Mouse (Mus musculus): ENCODE measurements at regions not wholly inside any gene's neighbourhood (a gene's known extent, or its start where the extent isn't known, plus 50 kb on each side); places are given as distances from the start of the nearest gene placed in this dataset.
"Not testable (repeated sequence)": the region's sequence is repeated elsewhere in the genome, so short reads cannot be mapped to it uniquely, and the experiment has no call there.

- DNase-seq (ENCODE audit: low spot score): no peak
Observed at GRCm38 (mm10) chr8:114018364-114018763, 115.0 kb upstream of the Nudt7 start.

GRCm38 (mm10) chr8:114030141-114030540 lies 103.2 kb upstream of the Nudt7 start:
- DNase-seq (ENCODE audit: low spot score); intact Hi-C loops (cut with DNase I): not testable (repeated sequence)

More at GRCm38 (mm10) chr8:114018364-114018763, 115.0 kb upstream of the Nudt7 start:
- intact Hi-C loops (cut with DNase I): no loop called here

DNA sequence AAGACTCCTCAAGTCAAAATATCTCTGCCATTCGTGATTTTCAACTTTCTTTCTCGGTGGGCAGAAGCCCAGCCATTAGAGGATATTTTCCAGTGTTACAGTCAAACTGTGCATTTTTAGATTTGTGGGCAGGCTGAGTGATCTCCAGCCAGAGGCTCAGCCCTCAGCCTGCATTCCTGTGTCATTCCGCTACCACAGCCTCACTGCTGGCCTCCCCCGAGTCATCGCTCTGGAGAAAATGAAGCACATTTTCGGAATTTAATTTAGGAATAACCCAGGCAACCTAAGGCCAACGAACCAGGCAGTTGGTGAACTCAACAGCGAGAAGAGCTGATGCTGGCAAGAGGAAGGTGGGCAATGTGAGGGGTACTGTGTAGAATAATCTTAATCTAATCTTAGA lies 80.9 kb upstream of the Nudt7 start:
- intact Hi-C loops (cut with DNase I): no loop called here
- DNase-seq (ENCODE audit: low spot score): no peak

- intact Hi-C loops (cut with DNase I): loop anchor here (5.0 to 10.0 kb wide), 2 partner anchors 209 to 401 kb away; no protein-coding TSS in a partner anchor
- DNase-seq (ENCODE audit: low spot score): no peak
Observed at GRCm38 (mm10) chr8:114063566-114063965, 69.8 kb upstream of the Nudt7 start.

GRCm38 (mm10) chr8:114072330-114072729 lies 61.0 kb upstream of the Nudt7 start:
- intact Hi-C loops (cut with DNase I): no loop called here
- no peak for DNase-seq (ENCODE audit: low spot score)

DNA sequence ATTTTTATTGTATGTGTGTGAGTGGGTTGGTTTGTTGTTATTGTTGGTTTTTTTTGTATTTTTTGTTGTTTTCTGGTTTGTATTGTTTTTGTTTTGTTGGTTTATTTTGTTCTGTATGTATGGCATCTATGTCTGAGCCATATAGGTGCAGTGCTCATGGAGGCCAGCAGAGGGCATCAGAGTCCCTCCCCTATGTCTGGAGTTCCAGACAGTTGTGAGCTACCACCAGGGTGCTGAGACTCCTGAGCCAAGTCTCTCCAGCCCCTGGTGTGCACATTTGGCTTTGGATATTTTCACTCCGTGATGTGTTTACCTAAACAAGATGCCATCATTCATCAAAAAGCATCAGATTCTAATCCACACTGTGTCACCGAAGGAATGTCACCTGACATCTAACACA lies 59.2 kb upstream of the Nudt7 start:
- DNase-seq (ENCODE audit: low spot score): no peak

DNA sequence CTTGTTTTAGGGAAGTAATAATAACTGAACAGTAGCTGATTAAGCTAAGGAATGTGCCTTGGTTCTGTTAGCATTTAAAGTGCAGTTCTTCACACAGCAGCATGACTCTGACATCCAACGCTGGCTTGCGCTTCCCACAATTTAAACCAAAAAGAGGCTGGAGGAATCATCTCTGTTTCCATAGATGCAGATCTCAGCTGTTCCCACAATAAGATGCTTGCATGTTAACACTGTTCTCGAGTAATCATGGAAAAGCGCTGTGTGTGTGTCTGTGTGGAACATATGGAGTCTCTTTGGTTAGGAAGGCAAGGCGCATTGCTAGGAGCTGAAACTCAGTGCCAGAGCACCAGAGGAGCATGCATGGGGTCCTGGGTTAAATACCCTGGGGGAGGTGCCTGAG lies 56.7 kb upstream of the Nudt7 start:
- no peak for DNase-seq (ENCODE audit: low spot score)
- intact Hi-C loops (cut with DNase I): no loop called here

More for the DNA sequence above, 59.2 kb upstream of the Nudt7 start:
- intact Hi-C loops (cut with DNase I): no loop called here

GRCm38 (mm10) chr8:114081049-114081756 lies 52.2 kb upstream of the Nudt7 start:
- DNase-seq (ENCODE audit: low spot score): no peak
- intact Hi-C loops (cut with DNase I): loop anchor here (1.0 to 2.0 kb wide), 2 partner anchors 288 to 356 kb away; no protein-coding TSS in a partner anchor

DNA sequence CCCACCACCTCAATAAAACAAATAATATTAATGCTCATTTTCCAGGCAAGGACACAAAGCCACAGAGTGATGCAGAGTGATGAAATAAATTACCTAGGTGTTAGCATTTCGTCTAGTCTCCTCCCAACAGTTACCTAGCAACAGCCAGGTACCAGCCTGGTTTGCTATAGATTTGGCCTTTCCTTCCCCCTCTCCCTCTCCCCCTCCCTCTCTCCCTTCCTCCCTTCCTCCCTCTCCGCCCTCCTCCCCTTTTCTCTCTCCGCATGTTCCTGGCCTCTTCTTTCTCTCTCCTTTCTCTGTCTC lies 51.6 kb upstream of the Nudt7 start:
- intact Hi-C loops (cut with DNase I): loop anchor here (1.0 to 2.0 kb wide), 2 partner anchors 288 to 355 kb away; no protein-coding TSS in a partner anchor
- DNase-seq (ENCODE audit: low spot score): no peak

Data from heart, postnatal 25 days (tissue).